Mouse (Mus musculus) kidney, postnatal 0 days (tissue): Measurements from ENCODE around the gene Smarca2. TPM values are rescaled to one million over a fixed set of nuclear protein-coding genes. Genes with fewer than 3 reads are reported as not detected.

Experiments
- ATAC-seq: fragments of 200-750 bp; cut with Nextera tagmentation; replicated peaks from 2 replicates; pipeline ENCODE4 v1.8.0; 2017; ENCODE audit warnings: low read depth, moderate number of reproducible peaks, moderate TSS enrichment, moderate library complexity; ENCODE audit not compliant: low FRiP score
- DNase-seq: peaks from one replicate; pipeline ENCODE4 v3.0.0-alpha.2; 2016; ENCODE audit warnings: low spot score
- H3K27ac ChIP-seq: fragments of 300-500 bp; sonication (generic); 2 replicates; pipeline ENCODE4 v1.5.1; 2014; ENCODE audit warnings: mild to moderate bottlenecking
- H3K27me3 ChIP-seq: fragments of 300-500 bp; sonication (generic); 2 replicates; pipeline ENCODE4 v1.6.1; 2014; ENCODE audit warnings: low read length, mixed read lengths; ENCODE audit not compliant: insufficient read depth
- H3K36me3 ChIP-seq: fragments of 300-500 bp; sonication (generic); 2 replicates; pipeline ENCODE4 v1.6.1; 2014; ENCODE audit warnings: low read length, mixed read lengths; ENCODE audit not compliant: insufficient read depth
- H3K4me1 ChIP-seq: fragments of 300-500 bp; sonication (generic); replicated peaks from 2 replicates; pipeline ENCODE4 v1.6.1; 2014; ENCODE audit warnings: antibody characterized with exemption, low read length, mixed read lengths; ENCODE audit not compliant: insufficient read depth
- H3K4me2 ChIP-seq: fragments of 300-500 bp; sonication (generic); 2 replicates; pipeline ENCODE4 v1.6.1; 2014; ENCODE audit warnings: mild to moderate bottlenecking, low read length, moderate library complexity, mixed read lengths
- H3K4me3 ChIP-seq: fragments of 300-500 bp; sonication (generic); replicated peaks from 2 replicates; pipeline ENCODE4 v1.5.1; 2014; ENCODE audit warnings: low read depth, low read length
- H3K9ac ChIP-seq: fragments of 300-500 bp; sonication (generic); 2 replicates; pipeline ENCODE4 v1.6.1; 2014; ENCODE audit warnings: low read depth, low read length
- H3K9me3 ChIP-seq: fragments of 300-500 bp; sonication (generic); replicated peaks from 2 replicates; pipeline ENCODE4 v1.6.1; 2016; ENCODE audit warnings: low read length, inconsistent platforms, mixed read lengths
- CTCF ChIP-seq: IDR thresholded peaks from 2 replicates; pipeline ENCODE4 v1.5.1; 2016; ENCODE audit warnings: antibody characterized with exemption, low read depth, mild to moderate bottlenecking, moderate library complexity
- WGBS: fragments of 180-500 bp; shearing (Covaris S2); extraction: QIAGEN DNeasy Blood & Tissue Kit; methylation state at CpG from one replicate; pipeline ENCODE4 v1.1.7; 2014; 5-methylcytosine and 5-hydroxymethylcytosine counted together
- polyA plus RNA-seq: library from polyadenylated mRNA; unstranded; fragments of >200 nt; fragmentation: Nextera tagmentation; extraction: Ambion mirVana; gene quantifications from 2 replicates; pipeline ENCODE4 v1.2.1, GENCODE M21; 2015

The Smarca2 gene
- polyA plus RNA-seq, 1 experiment from 2014 or later = 36.1 TPM

DNA sequence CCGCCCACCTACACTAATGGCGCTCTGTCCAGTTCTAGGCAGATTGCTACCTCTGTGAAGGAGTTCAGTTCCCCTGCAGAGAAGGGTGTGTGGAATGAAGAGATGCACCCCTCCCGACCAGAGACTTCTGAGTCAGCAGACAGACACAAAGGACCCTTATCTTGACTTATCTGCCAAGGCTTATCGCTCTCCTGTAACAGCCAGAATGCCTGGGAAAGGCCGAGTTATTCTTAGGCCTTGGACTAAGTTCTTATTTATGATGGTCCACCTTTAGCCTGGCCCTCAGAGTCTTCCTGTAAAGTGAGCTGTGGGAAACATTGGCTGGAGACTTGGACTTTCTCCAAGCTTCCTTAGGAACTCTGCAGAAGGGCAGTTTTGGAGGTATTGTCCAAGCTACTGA, 8.8 kb downstream of the Smarca2 start:
- DNase-seq (peak; percentile 59), ATAC-seq (no peak)
- WGBS = 40% methylated on average over 5 of the region's 5 CpGs
- Histone ChIP-seq H3K4me1 (0 out of 2 replicates have a peak, but pooled peaks cover under 1% of the 10 kb centered on the region), H3K36me3 (no peaks in the 10 kb centered on the region), H3K4me3 (no peak overlapping the region), H3K9ac (no peak overlapping the region), H3K27ac (peak overlapping the region; percentile 50), H3K4me2 (0 out of 2 replicates have a peak overlapping the region, but pooled peaks have one; percentile 3), H3K27me3 (no peaks in the 10 kb centered on the region), H3K9me3 (no peaks in the 10 kb centered on the region)
- TF ChIP-seq CTCF = no peak

DNA sequence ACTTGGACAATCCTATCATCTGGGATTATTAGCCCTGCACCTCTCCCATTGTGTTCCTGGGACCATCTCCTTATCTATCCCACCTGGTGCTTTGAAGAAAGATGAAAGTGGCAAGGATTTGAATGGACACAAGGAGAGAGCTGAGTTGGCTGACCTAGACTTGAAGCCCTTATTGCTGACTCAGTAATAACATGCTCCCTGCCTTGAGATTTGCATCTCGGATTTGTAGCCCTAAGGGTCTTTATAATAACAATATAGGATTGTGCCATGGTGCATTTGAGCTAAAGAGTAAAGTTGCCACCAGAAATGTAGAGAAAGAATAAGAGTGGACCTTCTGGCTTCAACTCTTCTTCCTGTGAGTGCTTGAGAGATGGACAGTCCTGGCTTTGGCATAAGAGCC, 11.4 kb downstream of the Smarca2 start:
- WGBS = 79% methylated on average over 1 of the region's 1 CpGs
- no peak overlapping the region for H3K4me3 ChIP-seq

DNA sequence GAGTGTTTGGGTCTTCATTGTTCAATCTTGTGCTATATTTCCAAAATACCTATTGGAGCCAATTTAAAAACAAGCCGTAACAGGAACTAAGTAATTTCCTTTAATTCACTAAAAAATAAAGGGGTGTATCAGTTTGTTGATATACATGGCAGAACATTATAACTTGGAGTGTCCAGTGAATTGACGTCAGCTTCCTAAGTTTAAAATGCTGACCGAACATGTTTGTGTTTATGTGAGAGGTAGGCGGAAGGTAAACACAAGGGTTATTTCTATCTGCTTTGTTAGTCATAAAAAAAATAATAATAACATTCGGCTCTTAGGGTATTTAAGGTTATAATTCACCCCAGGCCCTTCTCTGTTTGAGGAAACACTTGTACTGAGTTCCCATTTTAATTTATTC, 12.4 kb downstream of the Smarca2 start:
- Histone ChIP-seq H3K4me2 (no peak overlapping the region), H3K9ac (no peak overlapping the region), H3K27me3 (no peaks in the 10 kb centered on the region), H3K4me1 (no peaks in the 10 kb centered on the region), H3K4me3 (no peak overlapping the region), H3K9me3 (no peaks in the 10 kb centered on the region), H3K36me3 (no peaks in the 10 kb centered on the region), H3K27ac (no peak overlapping the region)
- DNase-seq = no peak
- ATAC-seq = no peak
- no peak for TF ChIP-seq CTCF
- 65% methylated on average over 5 of the region's 5 CpGs for WGBS

More for the DNA sequence above, 11.4 kb downstream of the Smarca2 start:
- ATAC-seq = no peak
- Histone ChIP-seq H3K27ac (no peak overlapping the region), H3K9me3 (no peaks in the 10 kb centered on the region), H3K4me1 (no peaks in the 10 kb centered on the region), H3K4me2 (no peak overlapping the region), H3K27me3 (no peaks in the 10 kb centered on the region), H3K36me3 (no peaks in the 10 kb centered on the region), H3K9ac (no peak overlapping the region)
- DNase-seq = no peak
- TF ChIP-seq CTCF = no peak

DNA sequence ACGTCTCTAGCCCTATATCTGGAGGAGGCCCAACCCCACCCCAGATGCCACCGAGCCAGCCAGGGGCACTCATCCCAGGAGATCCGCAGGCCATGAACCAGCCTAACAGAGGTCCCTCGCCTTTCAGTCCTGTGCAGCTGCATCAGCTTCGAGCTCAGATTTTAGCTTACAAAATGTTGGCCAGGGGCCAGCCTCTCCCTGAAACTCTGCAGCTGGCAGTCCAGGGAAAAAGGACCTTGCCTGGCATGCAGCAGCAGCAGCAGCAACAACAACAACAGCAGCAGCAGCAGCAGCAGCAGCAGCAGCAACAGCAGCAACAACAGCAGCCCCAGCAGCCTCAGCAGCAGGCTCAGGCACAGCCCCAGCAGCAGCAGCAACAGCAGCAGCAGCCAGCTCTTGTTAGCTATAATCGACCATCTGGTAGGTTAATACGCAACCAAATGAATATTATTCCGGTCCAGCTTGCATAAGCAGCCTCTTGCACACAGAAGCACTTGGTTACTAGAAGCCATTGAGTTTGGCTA, 25.9 kb downstream of the Smarca2 start:
- ATAC-seq = no peak
- TF ChIP-seq CTCF = no peak
- DNase-seq = peak; percentile 25

DNA sequence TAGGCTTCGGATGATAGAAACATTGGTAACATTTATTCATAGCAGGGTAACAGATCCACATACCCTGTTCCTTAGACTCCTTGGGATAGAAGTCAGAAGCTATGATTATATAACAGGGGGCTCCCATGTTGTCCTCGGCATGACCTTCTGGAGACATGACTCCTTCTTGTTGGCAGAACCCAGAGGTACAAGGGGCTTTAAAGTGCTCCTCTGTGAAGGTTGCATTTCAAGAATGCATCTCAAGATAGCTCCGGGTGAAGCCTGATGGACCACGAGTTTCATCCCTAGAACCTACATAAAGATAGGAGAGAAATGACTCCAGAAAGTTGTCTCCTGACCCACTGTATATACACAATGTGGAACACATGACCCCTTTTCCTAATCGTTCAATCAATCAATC, 27.4 kb downstream of the Smarca2 start:
- H3K4me1 ChIP-seq = no peaks in the 10 kb centered on the region
- ATAC-seq (no peak), DNase-seq (no peak)
- no peak overlapping the region for H3K9ac ChIP-seq
- no peak overlapping the region for H3K4me2 ChIP-seq
- TF ChIP-seq CTCF = no peak
- no peak overlapping the region for H3K4me3 ChIP-seq
- H3K27me3 ChIP-seq = no peaks in the 10 kb centered on the region
- WGBS = 94% methylated on average over 5 of the region's 5 CpGs
- H3K36me3 ChIP-seq = no peaks in the 10 kb centered on the region
- no peaks in the 10 kb centered on the region for H3K9me3 ChIP-seq
- H3K27ac ChIP-seq = no peak overlapping the region

More for the DNA sequence above, 25.9 kb downstream of the Smarca2 start:
- Histone ChIP-seq H3K9ac (no peak overlapping the region), H3K36me3 (no peaks in the 10 kb centered on the region), H3K27ac (no peak overlapping the region), H3K4me2 (no peak overlapping the region), H3K4me1 (no peaks in the 10 kb centered on the region), H3K27me3 (no peaks in the 10 kb centered on the region), H3K4me3 (no peak overlapping the region), H3K9me3 (no peaks in the 10 kb centered on the region)
- WGBS = 30% methylated on average over 8 of the region's 8 CpGs

DNA sequence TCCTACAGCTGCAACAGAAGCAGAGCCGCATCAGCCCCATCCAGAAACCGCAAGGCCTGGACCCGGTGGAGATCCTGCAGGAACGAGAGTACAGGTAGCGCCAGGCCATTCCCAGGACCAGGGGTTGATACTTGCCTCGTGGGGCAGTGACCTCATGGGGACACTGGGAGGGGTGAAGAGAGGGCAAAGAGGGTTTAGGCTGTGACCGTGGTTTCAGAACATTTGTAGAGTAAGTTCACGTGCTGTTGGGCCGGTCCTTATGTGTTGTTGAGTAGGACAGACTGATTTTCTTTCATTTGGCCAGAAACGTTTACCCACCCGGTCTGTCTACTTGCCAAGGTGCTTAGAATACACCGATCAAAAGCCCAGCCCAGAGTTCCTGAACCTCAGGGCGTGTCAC, 35.7 kb downstream of the Smarca2 start:
- H3K9me3 ChIP-seq = no peaks in the 10 kb centered on the region
- H3K27ac ChIP-seq = no peak overlapping the region
- H3K4me2 ChIP-seq = no peak overlapping the region
- DNase-seq (no peak), ATAC-seq (no peak)
- TF ChIP-seq CTCF = no peak
- H3K4me1 ChIP-seq = no peaks in the 10 kb centered on the region
- H3K4me3 ChIP-seq = no peak overlapping the region
- no peak overlapping the region for H3K9ac ChIP-seq
- H3K36me3 ChIP-seq = peaks cover 6% of the 10 kb centered on the region
- no peaks in the 10 kb centered on the region for H3K27me3 ChIP-seq
- 90% methylated on average over 13 of the region's 13 CpGs for WGBS

DNA sequence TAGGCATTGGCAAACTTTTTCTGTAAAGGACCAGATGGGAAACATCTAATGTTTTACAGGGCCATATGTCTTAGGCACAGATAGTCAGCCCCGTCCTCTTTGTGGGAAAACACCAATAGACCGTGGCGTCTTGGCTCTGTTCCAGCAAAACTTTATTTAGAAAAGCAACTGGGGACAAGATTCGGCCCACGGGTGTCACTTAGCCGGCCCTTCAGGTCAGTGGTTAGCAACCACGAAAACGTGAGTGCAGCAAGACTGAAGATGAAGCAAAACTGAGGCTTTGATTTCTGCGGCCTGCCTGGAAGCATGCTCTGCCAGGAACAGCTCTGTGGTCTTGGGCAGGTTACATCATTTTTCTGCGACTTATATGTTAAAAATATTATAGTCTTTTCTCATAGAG, 36.4 kb downstream of the Smarca2 start:
- H3K9me3 ChIP-seq = no peaks in the 10 kb centered on the region
- no peak overlapping the region for H3K4me2 ChIP-seq
- H3K4me3 ChIP-seq = no peak overlapping the region
- no peaks in the 10 kb centered on the region for H3K4me1 ChIP-seq
- peaks cover 6% of the 10 kb centered on the region for H3K36me3 ChIP-seq
- 43% methylated on average over 10 of the region's 10 CpGs for WGBS
- H3K27ac ChIP-seq = no peak overlapping the region
- H3K27me3 ChIP-seq = no peaks in the 10 kb centered on the region
- ATAC-seq (no peak), DNase-seq (no peak)
- no peak overlapping the region for H3K9ac ChIP-seq
- TF ChIP-seq CTCF = no peak
